Mouse (Mus musculus): Measurements from ENCODE around the gene Pimreg.
A peak's percentile ranks its signal among the peaks of the same experiment; 100 is the strongest.

The Pimreg gene

DNA sequence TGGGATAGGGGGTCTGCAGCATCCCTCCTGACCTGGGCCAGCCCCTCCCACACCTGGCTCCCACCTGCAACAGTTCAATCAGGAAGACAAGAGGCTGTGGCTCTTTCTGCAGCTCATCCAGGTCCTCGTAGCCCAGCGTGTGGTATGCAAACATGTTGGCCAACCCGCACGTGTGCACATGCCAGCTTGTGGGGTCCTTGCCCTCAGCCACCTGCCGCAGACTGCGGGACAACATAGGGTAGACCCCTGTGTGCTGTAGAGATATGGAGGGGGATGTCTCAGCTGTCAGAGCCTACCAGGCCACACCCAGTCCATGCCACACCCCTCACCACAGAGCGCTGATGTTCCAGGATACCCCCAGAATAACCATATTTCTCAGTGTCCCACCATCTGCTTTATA is 10.5 kb upstream of the Pimreg start:
- DNase-seq (ENCODE audit: low spot score): no peak

DNA sequence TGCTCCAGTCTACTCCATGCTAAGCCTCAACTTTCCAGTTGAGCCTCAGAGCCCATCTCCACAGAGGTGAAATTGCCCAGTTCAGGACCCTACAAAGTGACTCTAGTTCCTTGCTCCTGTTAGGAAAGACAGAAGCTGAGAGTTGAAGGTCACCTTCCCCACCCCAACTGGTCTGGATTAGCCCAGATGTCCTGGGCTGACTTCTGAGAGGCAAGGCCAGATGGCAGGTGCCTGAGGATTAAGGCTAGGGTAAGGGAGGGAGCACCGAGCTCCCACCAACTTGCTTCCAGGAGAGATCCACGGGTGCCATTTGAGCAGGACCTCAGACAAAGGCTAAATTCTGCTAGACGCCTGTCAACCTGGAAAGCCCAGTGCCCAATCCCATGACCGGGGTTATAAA is 9.7 kb upstream of the Pimreg start:
- no peak for DNase-seq (ENCODE audit: low spot score)

DNA sequence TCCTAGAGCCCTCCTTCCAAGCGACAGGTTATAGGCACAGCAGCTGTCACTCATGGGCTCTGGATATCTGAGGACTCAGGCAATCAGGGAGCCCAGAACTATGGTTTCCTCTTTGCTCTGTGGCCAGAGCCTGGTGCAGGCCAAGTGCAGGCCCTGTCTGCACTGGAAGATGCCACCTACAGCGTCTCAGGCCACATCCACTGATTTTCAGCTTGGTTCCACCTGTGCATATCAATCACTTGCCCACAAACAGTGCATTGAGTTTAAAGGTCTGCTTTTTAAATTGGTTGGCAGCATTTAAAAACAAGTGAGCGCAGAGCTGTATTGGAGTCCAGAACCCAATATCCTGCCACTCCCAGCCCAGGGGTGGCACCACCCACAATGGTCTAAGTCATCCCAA is 9.2 kb upstream of the Pimreg start:
- DNase-seq (ENCODE audit: low spot score): no peak

DNA sequence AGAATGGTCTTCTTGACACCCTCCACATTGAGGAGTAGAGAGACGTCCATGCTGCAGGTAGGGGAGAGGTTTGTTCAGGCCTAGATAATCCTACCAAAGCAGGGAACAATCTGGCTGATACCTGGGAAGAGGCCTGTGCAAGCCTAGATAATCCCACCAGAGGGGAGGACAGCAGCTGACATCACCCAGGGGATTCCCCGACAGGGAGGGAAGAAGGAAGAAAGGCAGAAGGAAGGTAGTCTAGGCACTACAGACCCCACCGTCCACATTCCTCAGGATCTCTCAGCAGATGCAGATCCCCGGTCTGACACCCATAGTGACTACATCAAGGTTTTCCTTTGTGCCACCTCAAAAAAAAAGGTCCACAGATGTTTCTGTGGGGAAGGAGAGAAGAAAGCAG is 4.4 kb upstream of the Pimreg start, which contains the start of gene Aipl1:
Gene Aipl1, minus strand, starts transcription at position 101 of the 400 bp plus-strand sequence.
- DNase-seq (ENCODE audit: low spot score): no peak

DNA sequence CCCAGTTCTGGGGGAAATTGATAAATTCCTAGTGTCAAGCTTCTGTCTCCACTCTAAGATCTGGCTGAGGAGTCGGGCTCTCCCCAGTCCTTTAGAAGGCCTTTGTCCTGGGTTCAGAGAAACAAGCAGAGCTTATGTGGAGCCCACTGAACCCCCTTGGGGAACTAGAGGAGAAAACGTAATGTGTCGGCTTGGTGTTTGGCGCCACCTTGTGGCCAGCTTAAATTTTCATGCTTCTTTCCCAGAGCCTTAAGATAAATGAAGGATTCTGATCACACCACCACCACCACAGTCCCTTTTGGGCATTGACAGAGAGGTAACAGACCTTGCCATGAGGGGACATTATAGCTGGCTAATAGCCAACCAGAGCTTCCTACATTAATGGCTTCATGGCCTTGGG is 3.8 kb upstream of the Pimreg start:
- DNase-seq (ENCODE audit: low spot score): peak; percentile 92

DNA sequence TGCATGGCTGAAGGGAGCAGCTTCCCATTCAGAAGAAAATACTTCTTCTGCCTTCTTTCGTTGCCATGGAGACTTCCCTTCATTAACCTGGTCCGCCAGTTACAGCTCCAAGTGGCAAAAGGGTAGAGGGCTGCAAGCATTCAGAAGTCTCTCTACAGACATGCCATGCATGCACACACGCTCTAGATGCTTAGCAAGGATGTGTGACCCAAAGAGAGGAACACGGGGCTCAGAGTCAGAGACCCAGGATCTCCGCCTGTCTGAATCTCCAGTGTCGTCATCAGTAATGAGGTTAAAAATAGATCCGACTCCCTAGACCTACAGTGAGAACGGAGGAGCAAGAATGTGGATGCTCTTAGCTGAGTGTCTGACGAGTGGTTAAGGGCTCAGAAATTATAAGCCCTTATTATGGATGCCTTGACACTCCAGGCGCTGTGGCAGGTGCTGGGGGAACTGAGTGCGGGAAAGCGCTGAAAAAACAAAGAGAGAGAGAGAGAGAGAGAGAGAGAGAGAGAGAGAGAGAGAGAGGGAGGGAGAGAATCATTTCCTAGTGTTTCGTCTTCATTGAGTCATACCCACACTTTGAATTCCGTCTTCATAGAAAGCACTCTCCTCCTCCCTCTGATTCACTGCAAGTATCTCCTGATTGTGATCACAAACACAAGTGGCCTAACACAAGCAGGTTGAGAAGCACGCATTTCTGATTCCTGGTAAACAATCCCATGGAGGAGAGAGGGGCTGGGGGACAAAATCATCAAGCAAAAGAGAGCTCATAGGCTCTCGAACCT is 2.0 kb upstream of the Pimreg start:
- peak; percentile 41 for DNase-seq (ENCODE audit: low spot score)

DNA sequence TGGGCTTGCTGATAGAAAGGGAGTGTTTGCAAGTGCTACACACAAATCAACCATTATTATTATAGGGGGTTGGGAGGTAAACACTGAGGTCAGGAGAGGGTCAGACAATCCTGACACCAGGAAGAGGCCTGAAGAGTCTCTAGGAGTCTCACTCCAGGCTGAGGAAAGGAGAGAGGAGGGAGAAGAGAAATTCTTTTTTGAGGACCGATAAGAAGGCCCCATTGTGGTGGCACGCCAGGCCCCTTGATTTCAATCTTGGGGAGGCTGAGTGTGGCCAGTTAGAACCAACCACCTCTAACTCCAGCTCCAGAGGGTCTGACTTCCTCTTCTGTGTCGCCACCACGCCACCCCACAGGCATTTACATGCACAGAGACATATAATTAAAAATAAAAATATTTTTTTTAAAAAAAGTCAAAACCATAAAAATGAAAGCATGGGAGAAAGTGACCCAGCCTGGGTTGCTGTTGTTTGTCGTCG is 503 bp upstream of the Pimreg start:
- peak; percentile 35 for DNase-seq (ENCODE audit: low spot score)

DNA sequence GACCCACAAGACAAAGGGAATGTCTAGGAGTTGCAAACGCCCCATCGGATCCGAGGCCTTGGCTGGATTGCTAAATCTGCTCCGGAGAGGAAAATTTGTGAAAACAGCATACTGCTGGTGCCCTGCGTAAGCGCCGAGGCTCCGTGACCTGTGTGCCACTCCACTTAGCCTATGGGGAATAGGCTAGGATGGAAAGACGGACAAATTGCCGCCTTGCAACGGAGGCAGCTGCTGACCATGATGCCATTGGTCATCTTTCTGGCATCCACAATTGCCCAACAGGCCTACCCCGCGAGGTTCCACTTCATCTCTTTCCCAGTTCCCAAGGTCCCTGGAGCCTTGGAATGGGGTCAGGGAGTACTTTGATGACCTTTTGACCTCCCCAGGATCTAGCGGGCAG is 799 bp downstream of the Pimreg start:
- peak; percentile 55 for DNase-seq (ENCODE audit: low spot score)

DNA sequence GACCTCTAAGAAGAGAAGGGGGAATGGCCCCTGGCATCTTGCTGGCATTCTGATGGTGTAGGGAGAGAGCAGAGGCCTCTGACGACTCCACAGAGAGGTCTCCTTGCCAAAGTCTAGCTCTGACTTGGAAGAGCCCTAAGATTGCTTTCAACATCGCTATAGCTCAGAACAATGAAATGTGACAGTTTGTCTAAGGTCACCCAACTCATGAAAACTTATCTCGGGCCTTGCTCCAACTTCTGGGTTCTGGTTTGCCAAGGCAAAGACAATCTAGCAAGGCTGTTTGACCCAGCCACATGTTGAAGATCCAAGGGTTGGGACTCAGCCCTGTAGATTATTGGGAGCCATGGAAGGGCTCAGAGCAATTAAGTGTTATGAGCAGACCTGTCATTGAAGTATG is 2.4 kb downstream of the Pimreg start:
- DNase-seq (ENCODE audit: low spot score): no peak

DNA sequence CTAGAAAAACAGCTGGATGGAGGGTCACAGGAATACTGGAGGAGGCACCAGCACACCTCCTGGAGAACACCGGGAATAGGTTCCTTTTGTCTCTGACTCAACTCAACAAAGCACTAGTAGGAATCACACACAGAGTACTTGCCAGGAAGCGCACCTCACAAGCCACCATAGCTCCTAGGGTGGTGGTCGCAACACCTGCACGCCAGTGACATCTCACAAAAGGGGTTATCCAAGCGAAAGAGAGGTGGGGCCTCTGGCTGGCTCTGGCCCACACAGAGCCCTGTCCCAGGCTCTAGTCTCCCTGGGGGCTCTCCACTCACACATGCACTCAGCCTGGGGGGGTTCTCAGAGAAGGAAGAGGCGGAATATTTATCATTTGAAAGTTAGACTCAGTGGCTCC is 6.9 kb downstream of the Pimreg start:
- no peak for DNase-seq (ENCODE audit: low spot score)

DNA sequence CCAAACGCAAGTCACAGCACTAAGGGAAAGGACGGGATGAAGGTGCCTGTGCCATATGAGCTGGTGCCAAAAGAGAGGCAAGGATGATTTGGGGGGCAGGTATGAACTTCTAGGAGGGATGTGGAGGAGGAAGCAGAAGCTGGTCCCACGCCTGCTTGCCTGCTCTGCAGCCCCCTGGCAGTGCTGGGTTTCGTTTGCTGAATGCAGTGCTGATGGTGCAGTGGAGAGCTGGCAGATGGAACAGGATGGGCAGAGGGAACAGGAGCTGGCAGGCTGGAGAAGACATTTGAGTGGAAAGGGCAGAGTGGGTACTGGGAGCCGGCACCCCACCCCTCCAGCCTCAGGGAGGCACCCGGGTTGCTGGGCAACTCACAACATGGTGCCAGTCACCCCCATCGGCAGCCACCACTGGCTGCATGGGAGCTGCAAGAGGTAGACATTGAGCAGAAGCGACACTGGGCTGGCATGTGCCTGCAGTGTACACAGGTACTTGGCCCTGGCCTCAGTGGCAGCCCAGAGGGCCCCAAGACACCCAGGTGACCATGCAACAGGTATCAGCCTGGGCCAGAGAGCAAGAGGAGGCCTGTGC is 7.4 kb downstream of the Pimreg start:
- DNase-seq (ENCODE audit: low spot score): no peak

DNA sequence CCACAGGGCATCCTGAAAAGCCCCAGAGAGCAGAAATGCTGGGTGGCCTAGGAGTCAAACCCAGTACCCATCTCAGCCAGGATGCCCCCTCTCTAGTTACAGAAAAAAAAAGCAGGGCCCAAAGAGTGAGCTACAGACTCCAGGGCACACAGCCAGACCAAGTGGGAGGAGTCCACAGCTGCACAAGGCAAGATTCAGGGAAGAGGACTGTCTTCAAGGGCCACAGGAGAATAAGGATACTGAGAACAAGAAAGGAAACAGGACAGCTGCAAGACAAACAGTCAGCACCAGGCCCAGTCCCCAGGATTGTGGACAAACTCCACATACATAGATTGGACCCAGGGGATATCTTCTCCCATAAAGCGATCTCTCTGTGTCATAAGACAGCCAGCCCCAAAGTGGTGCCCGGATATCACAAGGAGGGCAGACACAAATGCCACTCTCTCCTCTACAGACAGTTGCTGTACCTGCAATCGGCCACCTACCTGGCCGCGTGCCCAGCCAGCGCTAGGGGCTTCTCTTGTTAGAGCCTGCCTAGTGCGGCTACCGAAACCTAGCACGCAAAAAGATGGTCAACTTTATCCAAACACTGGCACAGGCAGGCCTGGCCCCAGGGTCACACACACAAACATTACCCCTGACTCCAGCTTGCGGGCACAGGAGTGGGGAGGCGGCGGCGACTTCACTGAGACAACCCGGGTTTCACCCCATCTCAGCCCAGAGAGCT is 8.5 kb downstream of the Pimreg start:
- no peak for DNase-seq (ENCODE audit: low spot score)

DNA sequence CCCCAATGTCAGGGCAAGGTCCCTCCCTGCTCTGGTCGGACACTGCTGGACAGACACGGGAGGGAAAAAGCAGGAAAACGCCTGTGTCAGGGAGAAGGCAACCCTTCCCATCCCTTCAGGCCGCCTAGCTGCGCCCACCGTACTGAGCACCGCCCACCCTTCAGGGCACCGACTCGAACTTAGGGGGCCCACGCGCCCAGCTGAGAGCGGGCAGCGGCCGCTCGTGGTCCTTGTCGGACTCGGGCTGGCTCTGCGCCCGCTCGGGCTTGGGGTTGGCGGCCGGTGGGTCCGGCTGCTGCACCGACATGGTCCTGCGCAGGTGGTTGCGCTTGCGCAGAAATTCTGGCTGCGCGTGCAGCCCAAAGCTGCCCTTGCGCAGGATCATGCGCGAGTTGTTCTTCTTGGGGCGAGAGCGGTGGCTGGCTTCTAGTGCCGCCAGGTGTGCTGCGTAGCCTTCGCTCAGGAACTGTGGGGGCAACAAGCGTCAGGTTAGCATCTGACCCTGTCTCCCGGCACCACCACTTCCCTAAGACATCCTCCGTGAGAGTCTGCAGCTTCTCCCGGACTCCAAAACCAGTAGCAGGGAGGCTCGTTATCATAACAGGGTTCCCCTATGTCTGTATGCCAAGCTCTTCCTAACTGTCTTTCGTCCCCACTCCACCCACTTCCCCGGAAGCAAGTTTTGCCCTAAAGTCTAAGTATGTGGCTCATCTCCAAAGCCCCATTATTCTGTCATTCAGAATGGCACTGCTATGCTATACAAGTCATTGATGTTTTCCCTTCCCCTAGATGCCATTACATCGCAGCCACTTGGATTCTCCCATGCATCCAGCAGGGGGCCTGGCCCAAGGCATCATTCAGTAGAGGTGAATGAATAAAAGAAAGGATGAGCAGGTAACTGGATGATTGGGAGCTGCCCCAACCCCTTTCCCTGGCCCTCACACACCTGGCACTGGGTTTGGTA is 9.3 kb downstream of the Pimreg start:
- DNase-seq (ENCODE audit: low spot score): peak; percentile 60

DNA sequence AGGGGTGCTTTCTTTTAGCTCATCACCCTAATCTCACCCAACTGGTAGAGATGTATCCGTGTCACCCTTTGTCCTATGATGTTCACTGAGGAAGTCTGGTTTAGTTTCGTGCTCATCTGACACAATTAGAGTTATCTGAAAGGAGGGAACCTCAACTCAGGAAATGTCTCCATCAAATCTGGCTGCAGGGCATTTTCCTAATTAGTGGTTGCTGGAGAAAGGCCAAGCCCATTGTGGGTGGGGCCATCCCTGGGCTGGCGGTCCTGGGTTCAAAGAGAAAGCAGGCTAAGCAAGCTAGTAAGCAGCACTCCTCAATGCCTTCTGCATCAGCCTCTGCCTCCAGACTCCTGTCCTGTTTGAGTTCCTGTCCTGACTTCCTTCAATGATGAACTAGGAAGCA is 10.4 kb downstream of the Pimreg start:
- DNase-seq (ENCODE audit: low spot score): no peak

DNA sequence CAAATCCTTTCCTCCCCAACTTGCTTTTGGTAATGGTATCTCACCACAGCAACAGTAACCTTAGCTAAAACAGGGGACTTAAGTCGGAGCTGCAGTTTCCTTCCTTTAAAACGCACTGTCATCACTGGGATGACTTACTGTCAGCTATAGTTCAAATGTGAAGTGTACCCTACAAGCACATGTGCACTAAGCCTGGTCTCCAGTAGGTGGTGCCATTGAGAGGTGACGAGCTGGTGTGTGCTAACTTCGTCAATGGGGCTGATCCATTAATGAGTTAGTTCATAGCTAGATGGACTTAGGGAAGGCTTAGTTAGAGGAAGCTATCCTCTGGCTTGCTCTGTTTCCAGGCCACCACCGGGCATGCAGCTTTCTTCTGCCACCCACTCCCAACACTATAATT is 10.8 kb downstream of the Pimreg start:
- DNase-seq (ENCODE audit: low spot score): peak; percentile 88

DNA sequence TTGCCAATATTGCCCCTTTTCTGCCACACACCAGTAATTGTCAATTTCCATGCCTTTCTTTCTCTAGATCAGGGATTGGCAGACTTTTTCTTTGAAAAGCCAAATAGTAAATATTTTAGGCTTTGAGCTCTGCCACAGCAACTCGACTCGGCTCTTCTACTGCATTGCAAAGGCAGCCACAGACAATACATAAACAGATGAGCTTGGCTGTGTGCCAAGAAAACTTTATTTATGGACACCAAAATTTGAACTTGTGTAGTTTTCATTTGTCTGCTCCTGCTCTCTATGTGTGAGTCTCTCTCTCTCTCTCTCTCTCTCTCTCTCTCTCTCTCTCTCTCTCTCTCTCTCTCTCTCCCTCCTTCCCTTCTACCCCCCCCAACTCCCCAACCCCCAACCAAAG is 13.3 kb downstream of the Pimreg start:
- DNase-seq (ENCODE audit: low spot score): no peak

DNA sequence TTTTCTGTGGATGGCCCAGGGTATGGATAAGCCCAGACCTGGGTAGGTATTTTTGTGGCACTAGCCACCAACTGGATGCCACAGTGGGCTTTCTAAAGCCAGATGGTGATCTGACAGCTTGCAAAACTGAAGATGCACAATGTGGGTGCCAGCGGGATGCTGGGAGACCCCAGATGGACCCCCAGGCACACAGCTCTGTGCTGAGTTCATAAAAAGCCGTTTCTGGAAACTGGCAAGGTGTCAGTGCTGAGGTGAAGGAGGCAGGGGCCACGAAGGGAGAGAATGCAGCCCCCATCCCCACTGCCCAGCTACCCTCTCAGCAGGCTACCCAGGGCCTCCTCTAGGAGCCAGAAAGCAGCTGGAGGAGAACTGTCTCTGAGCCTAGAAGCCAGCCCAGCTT is 15.3 kb downstream of the Pimreg start:
- no peak for DNase-seq (ENCODE audit: low spot score)

DNA sequence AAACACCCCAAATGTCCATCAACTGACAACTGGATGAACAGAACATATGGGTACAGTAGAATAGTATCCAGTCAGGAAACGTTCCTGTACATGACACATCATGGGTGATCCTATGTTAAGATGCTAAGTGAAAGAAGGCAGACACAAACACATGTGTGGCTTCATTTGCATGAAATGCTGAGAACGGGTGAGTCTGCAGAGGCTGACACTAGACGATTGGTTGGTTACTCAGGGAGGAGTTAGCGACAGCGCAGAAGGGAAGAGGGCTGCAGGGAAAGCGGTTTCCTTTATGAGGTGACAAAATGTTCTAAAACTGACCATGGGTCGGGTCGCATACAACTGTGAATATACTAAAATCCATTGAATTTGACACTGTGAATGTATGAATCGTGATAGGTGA is 18.6 kb downstream of the Pimreg start:
- DNase-seq (ENCODE audit: low spot score): no peak

DNA sequence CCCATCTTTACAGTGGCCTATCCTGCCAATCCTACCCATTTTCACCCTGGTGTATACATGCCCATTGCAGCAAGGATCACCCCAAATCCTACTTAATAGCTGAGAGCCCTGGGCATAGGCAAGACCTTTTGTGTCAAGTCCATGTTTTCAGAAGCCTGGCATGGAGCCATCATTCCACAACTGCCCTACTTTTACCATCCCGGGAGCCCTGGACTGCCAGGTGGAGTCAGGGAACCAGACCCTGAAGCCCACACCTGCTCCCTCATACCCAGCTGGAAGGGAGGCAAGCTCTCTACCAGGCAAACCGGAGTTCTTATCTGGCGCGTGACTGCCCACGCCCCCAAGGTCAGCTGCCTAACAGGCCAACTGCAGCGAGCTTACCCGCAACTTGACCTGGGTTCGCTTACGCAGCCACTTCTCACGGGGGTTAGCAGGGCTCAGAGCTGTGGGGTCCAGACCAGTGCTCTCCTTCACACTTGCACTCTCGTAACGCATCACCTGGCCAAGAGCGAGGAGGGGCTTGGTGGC is 19.3 kb downstream of the Pimreg start:
- DNase-seq (ENCODE audit: low spot score): no peak

DNA sequence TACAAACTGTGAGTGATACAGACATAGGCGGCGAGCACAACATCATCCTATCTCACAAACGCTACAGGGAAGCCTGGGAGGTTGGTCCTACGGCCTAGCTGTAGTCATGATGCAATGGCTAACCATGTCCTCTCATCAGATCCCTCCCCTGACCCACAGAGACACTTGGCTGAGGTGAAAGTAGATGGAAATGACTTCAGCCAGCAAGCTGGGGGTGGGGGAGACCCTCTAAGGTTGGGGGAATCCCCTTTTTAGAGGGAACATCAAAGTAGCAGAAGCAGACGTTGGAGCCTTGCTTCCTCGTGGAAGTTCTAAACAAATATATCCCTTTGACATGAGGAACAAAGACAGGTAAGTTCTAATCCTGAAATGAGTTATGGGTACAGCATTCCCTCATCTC is 22.6 kb downstream of the Pimreg start:
- DNase-seq (ENCODE audit: low spot score): no peak

DNA sequence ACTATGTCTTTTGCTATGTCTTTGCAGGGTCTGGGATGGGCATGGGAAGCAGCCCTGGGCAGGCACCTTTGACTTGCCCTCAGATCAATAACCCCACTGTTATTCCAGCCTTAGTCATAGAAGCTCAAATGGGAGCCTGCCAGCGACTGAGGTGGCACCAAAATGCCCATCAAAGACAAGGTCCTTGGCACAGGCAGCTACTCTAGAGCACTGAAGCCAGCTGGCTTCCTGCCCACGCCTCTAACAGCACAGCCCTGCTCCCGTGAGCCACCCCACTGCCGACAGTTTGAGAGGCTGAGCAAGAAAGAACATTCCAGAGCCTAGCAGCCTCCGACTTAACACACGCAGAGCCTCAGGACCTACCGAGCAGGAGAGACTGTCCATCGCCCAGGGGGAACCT is 23.3 kb downstream of the Pimreg start:
- DNase-seq (ENCODE audit: low spot score): no peak

DNA sequence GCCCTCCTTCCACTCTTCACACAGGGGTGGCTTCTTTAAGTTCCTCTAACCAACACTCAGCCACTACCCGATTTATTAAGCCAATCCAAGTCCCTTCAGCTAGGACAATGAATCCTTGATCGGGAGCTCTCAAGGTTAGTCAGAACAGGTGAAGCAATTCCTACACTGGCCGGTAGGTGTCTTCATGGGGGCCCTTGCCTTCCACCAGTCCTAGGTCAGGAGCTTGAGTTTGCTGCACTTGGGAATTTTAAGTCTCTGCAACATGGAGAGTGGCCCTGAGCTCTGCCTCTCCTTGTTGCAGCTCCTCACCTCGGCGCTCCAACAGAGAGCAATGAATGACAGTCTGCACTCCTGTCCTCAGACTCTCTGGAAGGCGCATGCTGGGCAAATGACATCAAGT is 24.5 kb downstream of the Pimreg start:
- DNase-seq (ENCODE audit: low spot score): peak; percentile 72

Measured in embryo, embryonic 10.5 days (tissue).